15 mouse cellular contexts compared by ENCODE assay signal in genomic region chr1:173349192-173349591, GRCm38 (mm10). TPM values are rescaled to one million over a fixed set of nuclear protein-coding genes. Genes with fewer than 3 reads are reported as not detected.
A peak's percentile ranks its signal among the peaks of the same experiment; 100 is the strongest.
DNase-seq lines count a peak whose midpoint lies in the region; ATAC-seq and TF ChIP-seq lines count a peak whose summit lies in the region.
"Had no signal": no experiment of that assay in that cellular context is flagged by ENCODE, and none has a peak within 500 bp of the region (broad histone marks: within the 10 kb centered on the region; RNA-seq: fewer than 3 reads in every experiment).

No protein-coding gene starts in this region.

- ATAC-seq in forebrain, embryonic 12.5 days (ENCODE audit: low FRiP score) = no peak
- ATAC-seq in liver, embryonic 12.5 days = no peak

- H3K36me3 ChIP-seq in forebrain, embryonic 10.5 days (replicated peaks) = no peaks in the 10 kb centered on the region; the same call in 1 of the 2 replicates
- H3K36me3 ChIP-seq in forebrain, embryonic 12.5 days (replicated peaks) = peaks cover 5% of the 10 kb centered on the region; the same call in 1 of the 2 replicates
- no peaks in the 10 kb centered on the region; the same call in 1 of the 2 replicates for H3K36me3 ChIP-seq in liver, embryonic 12.5 days
- no peaks in the 10 kb centered on the region for H3K36me3 ChIP-seq in E14TG2a.4 (ENCODE audit: insufficient read depth, low read length)
- H3K36me3 ChIP-seq in MEL (ENCODE audit: control insufficient read depth in 1 of 2, insufficient read depth in 2 of 2, low read length in 2 of 2) = peaks cover 0 to 33% of the 10 kb centered on the region in 2 experiments; a peak in 2 of 4 replicates
- H3K36me3 ChIP-seq: embryonic facial prominence, embryonic 12.5 days; heart, embryonic 12.5 days; limb, embryonic 13.5 days had no signal

- peak overlapping the region; percentile 66; the same call in 1 of the 2 replicates for H3K27ac ChIP-seq in forebrain, embryonic 10.5 days
- H3K27ac ChIP-seq in forebrain, embryonic 12.5 days = no peak overlapping the region
- H3K27ac ChIP-seq in liver, embryonic 12.5 days = peak overlapping the region; percentile 83; the same call in 1 of the 2 replicates
- H3K27ac ChIP-seq in MEL (ENCODE audit: control insufficient read depth, low read depth, low read length) = no peak overlapping the region
- H3K27ac ChIP-seq: embryonic facial prominence, embryonic 12.5 days; forebrain, embryonic 13.5 days; kidney, postnatal 0 days; limb, embryonic 13.5 days had no signal

- WGBS in forebrain, embryonic 10.5 days = 48% methylated on average over 5 of the region's 5 CpGs
- WGBS in forebrain, embryonic 12.5 days = 46% methylated on average over 5 of the region's 5 CpGs
- WGBS in liver, embryonic 12.5 days (ENCODE audit: insufficient replicate concordance) = 47% methylated on average over 5 of the region's 5 CpGs

- no peak for DNase-seq in forebrain, embryonic 10.5 days (ENCODE audit: extremely low spot score, low spot score)
- no peak for DNase-seq in liver
- DNase-seq in MEL (ENCODE audit: low read depth, low spot score) = no peak
- no peak for DNase-seq in urinary bladder, postnatal 14 days (ENCODE audit: low spot score)
- DNase-seq: cerebellum, adult 8-10 months; gastrocnemius, postnatal 25 days had no signal

- no peaks in the 10 kb centered on the region; the same call in 1 of the 2 replicates for H3K79me2 ChIP-seq in MEL (ENCODE audit: control insufficient read depth, insufficient read depth, low read length, poor library complexity)

- TF ChIP-seq CTCF in E14TG2a.4 (conservative IDR thresholded peaks at IDR 0.05; ENCODE audit: low read length) (no peak), MEL (IDR thresholded peaks at IDR 0.05 in 2 of 3, conservative IDR thresholded peaks at IDR 0.05 in 1 of 3; ENCODE audit: control insufficient read depth in 1 of 3, insufficient read depth in 1 of 3, low read depth in 2 of 3, low read length in 3 of 3, poor library complexity in 1 of 3, severe bottlenecking in 1 of 3) (no peak)

- peaks cover 32% of the 10 kb centered on the region for H3K4me1 ChIP-seq in forebrain, embryonic 10.5 days
- H3K4me1 ChIP-seq in forebrain, embryonic 12.5 days = peaks cover 29% of the 10 kb centered on the region
- peaks cover 54% of the 10 kb centered on the region for H3K4me1 ChIP-seq in liver, embryonic 12.5 days
- H3K4me1 ChIP-seq in E14TG2a.4 (replicated peaks; ENCODE audit: low read depth, low read length) = peaks cover 53% of the 10 kb centered on the region
- peaks cover 33 to 35% of the 10 kb centered on the region in 2 experiments for H3K4me1 ChIP-seq in MEL (ENCODE audit: control insufficient read depth in 1 of 2, insufficient read depth in 2 of 2, low read length in 2 of 2)

- no peak overlapping the region for H3K4me3 ChIP-seq in forebrain, embryonic 10.5 days
- H3K4me3 ChIP-seq in forebrain, embryonic 12.5 days (replicated peaks) = no peak overlapping the region
- H3K4me3 ChIP-seq in liver, embryonic 12.5 days = no peak overlapping the region
- peak overlapping the region; percentile 53 for H3K4me3 ChIP-seq in E14TG2a.4 (replicated peaks; ENCODE audit: low read length)
- H3K4me3 ChIP-seq in MEL (ENCODE audit: control insufficient read depth in 1 of 2, insufficient read depth in 1 of 2, low read depth in 2 of 2, low read length in 2 of 2) = peak overlapping the region in 1 of 2 experiments; percentile 57; a peak in 2 of 4 replicates
- H3K4me3 ChIP-seq: limb, embryonic 13.5 days had no signal

- H3K9ac ChIP-seq in forebrain, embryonic 12.5 days = no peak overlapping the region
- no peak overlapping the region for H3K9ac ChIP-seq in liver, embryonic 12.5 days
- no peak overlapping the region; the same call in 1 of the 2 replicates for H3K9ac ChIP-seq in MEL (ENCODE audit: control insufficient read depth, low read depth, low read length, poor library complexity, severe bottlenecking)
- H3K9ac ChIP-seq: embryonic facial prominence, embryonic 12.5 days; limb, embryonic 13.5 days had no signal

- TF ChIP-seq POLR2A in MEL (IDR thresholded peaks at IDR 0.05; ENCODE audit: control insufficient read depth in 1 of 2, insufficient read depth in 1 of 2, low read depth in 1 of 2, low read length in 2 of 2, poor library complexity in 1 of 2) = no peak

- no peak for TF ChIP-seq RAD21 in MEL (IDR thresholded peaks at IDR 0.05; ENCODE audit: low read depth, low read length)

- no peak overlapping the region for H3K4me2 ChIP-seq in forebrain, embryonic 12.5 days
- H3K4me2 ChIP-seq in liver, embryonic 12.5 days = peak overlapping the region; percentile 84

- TF ChIP-seq EP300 in MEL (IDR thresholded peaks at IDR 0.05; ENCODE audit: low read depth in 1 of 2, low read length in 2 of 2) = no peak

- no peaks in the 10 kb centered on the region for H3K27me3 ChIP-seq in forebrain, embryonic 10.5 days (ENCODE audit: poor library complexity, severe bottlenecking)
- H3K27me3 ChIP-seq in forebrain, embryonic 12.5 days = no peaks in the 10 kb centered on the region
- H3K27me3 ChIP-seq in liver, embryonic 12.5 days (replicated peaks) = peaks cover 7% of the 10 kb centered on the region; the same call in 1 of the 2 replicates
- no peaks in the 10 kb centered on the region for H3K27me3 ChIP-seq in E14TG2a.4 (ENCODE audit: insufficient read depth, low read length)
- no peaks in the 10 kb centered on the region for H3K27me3 ChIP-seq in MEL (ENCODE audit: control insufficient read depth in 1 of 2, insufficient read depth in 2 of 2, low read length in 2 of 2)
- H3K27me3 ChIP-seq: embryonic facial prominence, embryonic 12.5 days; forebrain, embryonic 13.5 days; heart, embryonic 12.5 days; midbrain, embryonic 12.5 days had no signal

- H3K9me3 ChIP-seq in forebrain, embryonic 10.5 days = no peaks in the 10 kb centered on the region
- no peaks in the 10 kb centered on the region for H3K9me3 ChIP-seq in forebrain, embryonic 12.5 days
- no peaks in the 10 kb centered on the region for H3K9me3 ChIP-seq in liver, embryonic 12.5 days (replicated peaks)
- no peaks in the 10 kb centered on the region for H3K9me3 ChIP-seq in E14TG2a.4 (ENCODE audit: low read length)
- no peaks in the 10 kb centered on the region for H3K9me3 ChIP-seq in MEL (replicated peaks; ENCODE audit: insufficient read depth, low read length)
- H3K9me3 ChIP-seq: embryonic facial prominence, embryonic 12.5 days; forebrain, embryonic 13.5 days; heart, embryonic 12.5 days; limb, embryonic 13.5 days; midbrain, embryonic 12.5 days had no signal

TF ChIP-seq in MEL, 35 proteins besides CTCF, POLR2A, EP300 and RAD21:
- peak; percentile 80 for TF ChIP-seq ZNF384 (IDR thresholded peaks at IDR 0.05; ENCODE audit: low read depth, low read length)
- no peak for TF ChIP-seq MAZ (IDR thresholded peaks at IDR 0.05; ENCODE audit: low read depth, low read length)
- TF ChIP-seq CHD1 (IDR thresholded peaks at IDR 0.05; ENCODE audit: low read depth, low read length) = no peak
- TF ChIP-seq NELFE (IDR thresholded peaks at IDR 0.05; ENCODE audit: low read depth, low read length) = no peak
- TF ChIP-seq TCF12 (IDR thresholded peaks at IDR 0.05; ENCODE audit: low read depth, low read length) = no peak
- TF ChIP-seq ELF1 (IDR thresholded peaks at IDR 0.05; ENCODE audit: low read depth, low read length) = no peak
- TF ChIP-seq GABPA (IDR thresholded peaks at IDR 0.05; ENCODE audit: low read depth, low read length) = no peak
- TF ChIP-seq CHD2 (IDR thresholded peaks at IDR 0.05; ENCODE audit: low read length) = no peak
- no peak for TF ChIP-seq HCFC1 (IDR thresholded peaks at IDR 0.05; ENCODE audit: low read depth, low read length)
- peak; percentile 48; the same call in 1 of the 2 replicates for TF ChIP-seq USF1 (IDR thresholded peaks at IDR 0.05; ENCODE audit: low read depth, low read length)
TF ChIP-seq in MEL: peak in this region for 2.

RNA-seq across cellular contexts. Expression of gene Aim2, which starts 1.5 kb away (rescaled TPM):
- polyA plus RNA-seq in forebrain, embryonic 10.5 days (2016; fragmentation: Nextera tagmentation; extraction: Ambion mirVana) = 4.8 and 6.4 TPM in 2 replicates
- polyA plus RNA-seq in forebrain, embryonic 12.5 days (2016; fragmentation: Nextera tagmentation; extraction: Ambion mirVana) = 6.9 and 7.5 TPM in 2 replicates
- 2.8 and 4.0 TPM in 2 replicates for polyA plus RNA-seq in liver, embryonic 12.5 days (2016; fragmentation: Nextera tagmentation; extraction: Ambion mirVana)
- 2.3 TPM in 2 replicates for total RNA-seq in MEL (2012; rRNA removed)
- 1 to 10 TPM in 1 of 2 experiments, not detected in 1; 9.1 TPM for polyA plus RNA-seq in MEL (2012; ENCODE audit: insufficient read depth in 1 of 2, insufficient read length in 2 of 2, low read depth in 1 of 2, low replicate concordance in 2 of 2, missing spikeins in 1 of 2)

RNA-seq across cellular contexts. Expression of gene Ackr1, which starts 15.6 kb away (rescaled TPM):
- polyA plus RNA-seq in forebrain, embryonic 10.5 days (2016; fragmentation: Nextera tagmentation; extraction: Ambion mirVana) = 0.95 and 1.1 TPM in 2 replicates
- 4.4 and 5.1 TPM in 2 replicates for polyA plus RNA-seq in forebrain, embryonic 12.5 days (2016; fragmentation: Nextera tagmentation; extraction: Ambion mirVana)
- 54.2 and 56.5 TPM in 2 replicates for polyA plus RNA-seq in liver, embryonic 12.5 days (2016; fragmentation: Nextera tagmentation; extraction: Ambion mirVana)
- total RNA-seq in MEL (2012; rRNA removed) = 0.19 and 0.20 TPM in 2 replicates
- under 1 TPM in 1 of 2 experiments, not detected in 1; 0.42 TPM for polyA plus RNA-seq in MEL (2012; ENCODE audit: insufficient read depth in 1 of 2, insufficient read length in 2 of 2, low read depth in 1 of 2, low replicate concordance in 2 of 2, missing spikeins in 1 of 2)

RNA-seq across cellular contexts. Expression of gene Cadm3, which starts 18.3 kb away (rescaled TPM):
- 1.6 and 1.9 TPM in 2 replicates for polyA plus RNA-seq in forebrain, embryonic 10.5 days (2016; fragmentation: Nextera tagmentation; extraction: Ambion mirVana)
- polyA plus RNA-seq in forebrain, embryonic 12.5 days (2016; fragmentation: Nextera tagmentation; extraction: Ambion mirVana) = 12.6 and 22.2 TPM in 2 replicates
- 1.1 and 1.3 TPM in 2 replicates for polyA plus RNA-seq in liver, embryonic 12.5 days (2016; fragmentation: Nextera tagmentation; extraction: Ambion mirVana)
- total RNA-seq in MEL (2012; rRNA removed) = 0.19 and 0.20 TPM in 2 replicates
- polyA plus RNA-seq in MEL (2012; ENCODE audit: insufficient read depth in 1 of 2, insufficient read length in 2 of 2, low read depth in 1 of 2, low replicate concordance in 2 of 2, missing spikeins in 1 of 2) = under 1 TPM in 1 of 2 experiments, not detected in 1; 0.03 TPM

Comparison
In these comparisons a context has a peak if more than half of its experiments do, and no peak if none do; other contexts are left out.
1. H3K27ac ChIP-seq: peak in forebrain, embryonic 10.5 days (single experiment) and liver, embryonic 12.5 days (single experiment); none in forebrain, embryonic 12.5 days (single experiment) and MEL (single experiment).